Mouse (Mus musculus): Measurements from ENCODE around the gene Pdzd3.

- TF ChIP-seq CTCF (IDR thresholded peaks at IDR 0.05; ENCODE audit: extremely low read depth, insufficient read length, insufficient replicate concordance, low read depth, low read length) (peak; percentile 85), POLR2A (IDR thresholded peaks at IDR 0.05; ENCODE audit: low read depth, low read length) (no peak; the same call in 1 of the 2 replicates)
Observed at GRCm38 (mm10) chr9:44268027-44268360, 16.7 kb upstream of the Pdzd3 start.

Measured in small intestine, adult 2 months (tissue).